Mouse (Mus musculus): ENCODE measurements around the gene Gab1.

Gene Gab1

DNA sequence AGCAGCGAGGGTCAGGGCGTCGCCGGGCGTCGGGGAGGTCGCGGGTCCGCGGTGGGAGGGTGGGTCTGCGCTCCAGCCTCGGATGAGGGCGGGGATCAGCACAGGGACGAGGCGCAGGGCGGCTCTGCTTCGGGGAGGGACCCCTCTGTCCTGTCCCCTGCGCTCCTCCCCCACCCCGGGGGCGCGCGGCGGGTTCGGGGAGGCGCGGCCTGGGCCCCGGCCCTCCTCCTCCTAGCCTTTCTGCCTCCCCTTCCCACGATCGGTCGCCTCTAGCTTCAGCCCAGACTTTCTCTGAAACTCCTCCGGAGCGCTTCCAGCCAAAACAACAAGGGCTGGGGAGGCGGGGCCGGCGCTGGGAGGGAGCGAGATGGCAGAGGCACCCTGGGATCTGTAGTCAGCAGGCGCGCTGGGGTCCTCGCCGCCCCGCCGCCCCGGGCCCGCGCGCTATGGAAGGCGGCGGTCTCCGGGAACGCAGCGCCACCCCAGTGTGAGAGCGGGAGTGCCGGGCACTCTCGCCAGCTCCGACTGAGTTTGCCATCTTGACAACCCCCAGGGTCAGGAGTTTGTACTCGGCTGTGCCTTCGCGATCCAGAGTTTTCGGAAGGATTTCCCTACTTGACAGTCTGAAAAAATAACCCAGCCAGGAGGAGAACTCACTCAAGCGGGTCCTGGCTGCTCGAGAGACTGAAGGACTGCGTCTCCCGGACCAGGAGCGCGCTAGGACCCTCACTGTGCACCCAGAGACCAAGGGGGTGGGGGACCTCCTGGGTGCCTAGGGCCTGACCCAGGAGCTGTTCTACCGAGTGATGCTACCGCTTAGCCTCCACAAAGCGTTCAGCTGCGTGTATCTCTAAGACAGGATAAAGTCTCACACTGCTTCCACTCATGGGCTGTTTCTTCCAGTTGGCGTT is at the start of gene Gab1:
Gene Gab1 (minus strand): TSS at position 324 of the 911 bp plus-strand sequence.
- DNase-seq = peak; percentile 32 to 44

- DNase-seq = no peak
Measured at GRCm38 (mm10) chr8:80928770-80929169, 48.5 kb upstream of the Gab1 start.

DNA sequence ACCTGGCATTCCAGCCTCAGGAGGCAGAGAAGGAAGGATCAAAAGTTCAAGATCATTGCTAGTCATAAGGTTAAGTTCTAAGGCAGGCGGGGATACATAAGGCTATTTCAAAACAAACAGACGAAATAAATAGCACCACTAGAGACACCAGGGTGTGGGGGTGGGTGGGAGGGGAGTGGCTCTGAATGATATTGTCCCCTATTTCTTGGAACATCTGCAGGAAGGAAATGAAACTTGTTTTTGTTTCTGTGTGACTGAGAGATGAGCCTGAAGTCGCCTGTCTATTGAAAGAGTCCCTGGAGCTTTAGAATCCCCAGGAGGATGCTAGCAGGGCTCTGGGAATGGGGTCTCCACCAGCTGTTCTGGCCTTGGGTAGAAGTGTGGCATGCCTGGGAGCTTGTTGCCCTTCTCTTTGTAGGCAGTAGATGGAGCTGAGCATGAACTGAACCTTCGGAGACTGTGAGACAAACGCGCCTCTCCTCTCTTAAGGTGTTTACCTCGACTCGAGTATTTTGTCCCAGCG is 43.5 kb upstream of the Gab1 start:
- no peak for DNase-seq

- DNase-seq = peak in 1 of 2 experiments; percentile 7
Measured at GRCm38 (mm10) chr8:80922642-80923041, 42.3 kb upstream of the Gab1 start.

- DNase-seq = no peak
Measured at GRCm38 (mm10) chr8:80919130-80919529, 38.8 kb upstream of the Gab1 start.

DNA sequence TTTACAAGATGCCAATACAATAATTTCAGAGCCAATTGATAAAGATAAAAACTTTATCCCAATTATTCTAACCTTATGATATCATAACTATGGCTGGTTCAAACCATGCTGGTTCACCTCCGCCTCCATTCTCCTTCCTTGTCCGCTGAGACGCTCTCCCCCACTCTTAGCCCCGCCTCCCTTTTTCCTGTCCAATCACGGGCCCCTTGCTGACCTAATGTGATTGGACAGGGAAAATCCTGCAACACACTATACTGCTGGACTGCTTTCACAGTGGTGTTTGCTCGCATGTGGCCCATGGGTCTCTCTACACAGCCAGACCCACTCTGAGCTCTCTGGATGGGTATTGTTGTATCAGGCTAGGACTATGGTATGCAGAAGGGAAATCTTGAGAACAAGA is 38.2 kb upstream of the Gab1 start:
- no peak for DNase-seq

- no peak for DNase-seq
Measured at GRCm38 (mm10) chr8:80916463-80917235, 36.3 kb upstream of the Gab1 start.

DNA sequence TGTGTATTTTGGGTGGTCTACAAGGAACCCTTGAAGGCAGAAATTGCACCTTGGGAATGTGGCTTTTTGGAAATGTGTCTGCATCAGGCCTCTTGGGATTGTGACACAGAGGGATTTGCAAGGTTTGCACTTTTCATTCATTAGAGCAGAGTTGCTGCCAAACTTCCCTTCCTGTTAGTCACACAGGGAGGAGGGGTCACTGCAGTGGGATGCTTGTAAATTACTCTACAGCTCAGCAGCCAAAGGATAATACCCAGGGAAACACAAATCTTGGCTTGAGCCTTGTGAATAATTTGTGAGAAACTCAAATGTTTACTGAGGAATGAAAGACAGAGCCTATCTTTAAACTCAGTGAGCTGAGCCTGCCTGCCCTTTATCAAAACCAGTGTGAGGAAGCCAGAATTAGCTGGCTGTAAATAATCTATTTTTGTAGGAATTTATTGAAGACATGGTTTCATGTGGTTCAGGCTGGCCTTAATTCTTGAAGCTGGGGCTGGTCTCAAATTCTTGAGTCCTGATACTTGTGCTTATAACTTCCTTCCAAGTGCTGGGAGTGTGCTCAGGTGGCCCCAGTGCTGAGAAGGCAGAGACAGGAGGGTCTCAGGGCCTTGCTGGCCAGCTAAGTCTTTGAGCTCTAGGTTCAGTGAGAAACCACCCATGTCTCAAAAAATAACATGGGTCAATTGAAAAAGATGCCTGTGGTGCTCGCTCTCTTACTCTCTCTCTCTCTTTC is 32.9 kb upstream of the Gab1 start:
- no peak for DNase-seq

DNA sequence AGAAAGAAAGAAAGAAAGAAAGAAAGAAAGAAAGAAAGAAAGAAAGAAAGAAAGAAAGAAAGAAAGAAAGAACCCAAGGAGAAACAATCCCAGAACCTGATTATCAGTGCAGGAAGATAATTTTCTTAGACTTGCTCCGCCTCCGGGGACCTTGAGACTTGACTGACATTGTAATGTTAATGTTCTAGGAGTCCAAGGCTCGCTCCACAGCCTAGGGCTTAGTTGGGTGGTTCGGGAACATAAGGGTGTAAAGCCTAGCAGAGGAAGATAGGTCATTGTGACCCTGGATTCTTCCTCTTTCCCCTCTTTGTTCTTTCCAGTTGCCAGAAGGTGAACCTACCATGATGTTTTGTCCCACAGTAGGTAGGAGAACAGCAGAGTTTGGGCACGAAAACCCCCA is 31.1 kb upstream of the Gab1 start:
- DNase-seq = no peak

- DNase-seq = no peak
Measured at GRCm38 (mm10) chr8:80908262-80908907, 28.1 kb upstream of the Gab1 start.

- no peak for DNase-seq
Measured at GRCm38 (mm10) chr8:80902354-80902753, 22.0 kb upstream of the Gab1 start.

GRCm38 (mm10) chr8:80899364-80899763 is 19.0 kb upstream of the Gab1 start:
- DNase-seq = no peak

DNA sequence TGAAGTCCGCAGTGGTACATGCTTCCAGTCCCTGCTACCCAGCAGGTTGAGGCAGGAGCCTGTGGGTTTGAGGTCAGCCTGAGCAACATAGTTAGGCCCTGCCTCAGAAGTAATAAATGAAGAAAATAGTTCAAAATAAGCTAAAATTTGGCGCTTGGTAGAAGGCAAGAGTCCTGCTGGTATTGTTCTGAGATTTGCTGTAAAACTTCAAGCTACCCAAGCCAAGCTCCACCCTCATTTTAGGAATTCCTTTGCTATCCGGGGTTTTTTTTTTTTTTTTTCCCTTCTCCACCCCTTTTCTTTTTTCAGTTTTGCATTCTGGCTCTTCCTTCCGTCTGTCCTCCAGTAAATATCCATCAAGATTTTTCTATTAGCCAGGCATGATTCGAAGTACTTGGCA is 15.7 kb upstream of the Gab1 start:
- no peak for DNase-seq

- no peak for DNase-seq
Measured at GRCm38 (mm10) chr8:80895397-80895796, 15.1 kb upstream of the Gab1 start.

DNA sequence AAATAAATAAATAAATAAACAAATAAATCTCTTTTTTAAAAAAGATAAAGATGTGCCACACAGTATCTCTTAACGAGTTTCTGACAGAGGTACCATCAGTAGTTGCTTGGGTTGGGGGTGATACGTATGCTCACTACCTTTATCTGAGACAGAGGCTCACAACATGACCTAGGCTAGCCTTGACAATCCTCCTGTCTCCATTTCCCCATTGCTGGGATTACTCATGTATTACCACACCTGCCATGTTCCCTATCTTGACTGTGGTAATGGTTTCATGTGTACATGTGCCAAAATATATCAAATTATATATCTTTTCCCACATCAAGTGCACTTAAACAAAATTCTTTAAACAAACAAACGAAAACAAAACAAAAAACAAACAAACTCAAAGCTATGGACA is 14.2 kb upstream of the Gab1 start:
- no peak for DNase-seq

- DNase-seq = peak; percentile 8 to 31
Measured at GRCm38 (mm10) chr8:80879426-80880195, 708 bp downstream of the Gab1 start.

DNA sequence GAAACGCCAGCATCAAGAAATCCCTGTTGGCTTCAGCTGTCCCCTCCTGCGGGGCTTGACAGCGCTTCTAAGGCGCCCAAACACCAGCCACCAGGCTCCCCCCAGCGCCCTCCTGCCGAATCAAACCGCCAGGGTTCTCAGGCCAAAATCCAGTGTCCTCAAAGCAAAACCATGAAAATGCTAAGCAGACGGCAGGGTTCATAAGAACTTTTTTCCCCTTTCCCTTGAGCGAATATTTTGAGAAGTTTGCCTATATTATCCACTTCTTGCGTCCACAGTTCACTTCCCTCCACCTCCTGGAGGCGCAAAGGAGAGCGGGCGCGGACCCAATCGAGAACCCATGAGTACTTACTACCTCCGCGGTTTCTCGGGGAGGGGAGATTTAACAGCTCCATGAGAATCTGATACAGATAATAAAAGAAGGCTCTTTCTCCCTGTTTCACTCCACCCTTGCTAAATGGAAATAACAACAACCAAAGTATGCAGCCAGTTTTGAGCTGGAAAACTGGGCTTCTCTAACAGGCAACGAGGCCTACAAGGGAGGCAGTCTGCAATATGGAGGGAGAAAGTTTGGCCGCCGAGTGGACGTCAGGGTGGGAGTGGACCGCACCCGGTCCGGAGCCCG is 1.4 kb downstream of the Gab1 start:
- DNase-seq = no peak

GRCm38 (mm10) chr8:80878146-80878545 is 2.2 kb downstream of the Gab1 start:
- DNase-seq = no peak

DNA sequence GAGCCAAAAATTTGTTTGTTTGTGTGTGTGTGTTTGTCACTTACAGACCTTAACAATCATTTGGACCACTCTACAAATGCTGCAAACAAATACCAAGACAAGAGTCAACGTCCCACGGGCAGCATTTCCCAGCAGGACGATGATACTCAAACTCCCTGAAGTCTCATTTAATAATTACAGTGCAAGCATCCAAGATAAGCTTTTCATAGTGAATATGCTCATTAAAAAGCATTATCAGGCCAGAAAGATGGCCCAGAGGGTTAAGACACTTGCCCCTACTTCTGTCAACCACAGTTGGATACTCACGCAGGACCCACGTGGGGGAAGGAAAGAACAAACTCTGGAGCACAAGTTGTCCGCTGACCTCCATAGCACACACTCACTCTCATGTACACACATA is 4.8 kb downstream of the Gab1 start:
- no peak for DNase-seq

DNA sequence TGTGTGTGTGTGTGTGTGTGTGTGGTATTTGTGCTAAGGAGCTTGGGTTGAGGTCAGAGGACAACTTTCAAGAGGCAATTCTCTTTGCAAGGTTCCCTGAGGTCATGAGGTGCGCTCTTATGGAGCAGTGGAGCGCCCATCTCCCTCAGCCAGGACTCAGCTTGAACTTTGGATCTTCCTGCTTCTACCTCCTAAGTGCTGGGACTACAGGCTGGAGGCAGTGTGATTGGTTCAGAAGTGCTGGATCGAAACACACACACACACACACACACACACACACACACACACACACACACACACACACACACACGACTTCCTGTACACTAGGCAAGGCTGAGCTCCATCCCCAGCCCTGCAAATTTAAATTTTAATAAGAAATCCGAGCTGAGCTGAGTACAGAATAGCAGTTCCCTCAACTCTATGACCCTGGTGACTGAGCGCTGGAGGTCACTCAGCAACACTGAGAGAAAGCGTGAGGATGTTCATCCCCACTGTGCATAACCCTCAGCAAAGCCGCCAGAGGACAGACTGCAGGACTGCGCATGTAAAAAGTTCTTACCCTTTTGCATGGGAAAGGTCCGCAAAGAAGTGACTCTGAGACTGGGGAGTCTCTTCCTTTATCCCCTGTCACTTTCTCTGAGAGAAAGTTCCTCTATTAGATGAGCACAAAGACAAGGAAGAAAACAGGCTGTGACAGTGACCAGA is 6.4 kb downstream of the Gab1 start:
- no peak for DNase-seq

DNA sequence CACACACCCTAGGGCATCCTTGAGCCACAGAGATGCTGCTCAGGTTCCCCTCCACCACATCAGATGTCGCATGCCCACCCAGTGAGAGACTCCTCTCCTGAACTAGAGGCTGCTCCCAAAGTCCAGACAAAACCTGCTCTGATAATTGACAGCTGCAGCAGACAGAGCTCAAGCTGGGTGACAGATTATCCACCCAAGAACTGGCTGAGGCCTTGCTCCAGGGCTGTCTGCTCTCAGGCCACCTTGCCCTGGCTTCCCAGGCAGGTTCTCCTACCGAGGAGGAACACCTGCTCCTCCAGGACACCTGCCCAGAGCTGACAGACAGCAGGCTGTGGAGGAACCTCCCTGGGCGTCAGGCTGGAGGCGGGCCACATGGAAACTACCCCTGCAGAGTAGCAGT is 7.6 kb downstream of the Gab1 start:
- no peak for DNase-seq
